Mouse (Mus musculus) lung, adult 2 months (tissue): ENCODE measurements around the gene Trp53i11.

Experiments
- CTCF ChIP-seq: fragments of 200-500 bp; IDR thresholded peaks from 2 replicates; pipeline ENCODE4 v1.5.1; 2011; ENCODE audit warnings: mild to moderate bottlenecking, low read length, control low read depth; ENCODE audit not compliant: insufficient read depth
- POLR2A ChIP-seq: fragments of 200-500 bp; IDR thresholded peaks from 2 replicates; pipeline ENCODE4 v1.6.1; 2011; ENCODE audit warnings: low read depth, mild to moderate bottlenecking, control low read depth, low read length, borderline replicate concordance; ENCODE audit errors: extremely low read depth

DNA sequence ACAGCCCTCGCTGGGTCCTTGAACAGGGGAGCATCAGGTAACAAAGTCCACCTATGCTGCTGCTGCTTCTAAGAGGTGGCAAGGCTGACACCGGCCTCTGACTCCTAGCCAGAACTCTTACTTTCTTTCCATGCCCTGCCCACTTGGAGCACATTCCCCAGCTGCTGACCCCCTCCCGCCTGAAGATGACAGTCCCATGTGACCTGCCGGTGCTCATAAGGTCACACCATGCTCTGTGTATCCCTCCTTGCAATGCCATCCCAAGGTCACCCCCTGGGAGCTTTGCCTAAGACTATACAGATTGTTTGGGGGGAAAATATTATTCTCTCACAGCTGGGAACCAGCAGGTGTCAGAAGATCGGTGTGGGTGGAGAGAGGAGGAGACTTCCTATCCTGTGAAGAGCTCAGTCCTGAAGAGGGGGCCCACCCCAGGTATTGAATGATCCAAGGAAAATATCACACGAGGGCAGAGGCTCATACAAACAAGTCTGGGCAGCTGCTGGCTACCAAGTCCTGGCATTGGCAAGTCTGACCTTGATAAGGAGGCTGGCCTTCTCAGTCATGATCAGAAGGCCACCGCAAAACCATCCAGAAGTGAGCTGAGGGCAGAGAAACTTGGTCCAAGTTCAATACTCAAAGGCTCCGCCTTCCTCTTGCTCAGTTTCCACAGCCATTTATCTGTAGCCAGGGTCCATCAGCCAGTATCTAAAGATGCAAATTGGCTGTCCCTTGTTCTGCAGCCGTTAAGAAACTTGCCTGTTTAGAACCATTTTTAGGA is 36.5 kb upstream of the Trp53i11 start:
- TF ChIP-seq CTCF (no peak), POLR2A (no peak)
